Mouse (Mus musculus): Measurements from ENCODE around the gene Zscan18.

DNA sequence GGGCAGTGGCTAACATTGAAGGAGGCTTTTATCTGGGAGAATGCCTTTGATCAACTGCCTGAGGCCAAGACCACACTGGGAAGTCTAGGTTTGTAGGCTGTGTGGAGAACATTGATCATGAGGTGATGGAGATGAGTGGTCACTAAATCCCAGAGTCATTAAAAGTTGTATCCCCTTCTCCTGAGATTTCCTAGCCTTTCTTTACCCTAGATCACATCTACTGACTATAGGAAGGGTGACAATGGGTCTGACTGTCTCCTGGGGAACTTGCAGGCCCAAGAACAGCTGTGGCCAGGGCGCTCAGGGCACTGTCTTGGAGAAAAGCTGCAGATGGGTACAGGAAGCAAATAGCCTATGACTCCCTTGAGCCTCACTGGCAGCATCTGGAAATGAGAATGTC lies 68.5 kb downstream of the Zscan18 start, which contains the start of gene Vmn2r56:
- no peak for TF ChIP-seq TCF3 (IDR thresholded peaks at IDR 0.05; ENCODE audit: insufficient read length, low read depth)
- TF ChIP-seq POLR2A (IDR thresholded peaks at IDR 0.05; ENCODE audit: insufficient read length, low read depth): no peak
